Mouse (Mus musculus) limb, embryonic 10.5 days (tissue): Measurements from ENCODE around the gene Krt31. TPM values are rescaled to one million over a fixed set of nuclear protein-coding genes. Genes with fewer than 3 reads are reported as not detected.

Source experiments
- DNase-seq: peaks from one replicate; pipeline ENCODE4 v3.0.0-alpha.2; 2017; ENCODE audit warnings: low spot score
- H3K27ac ChIP-seq: fragments of 300-500 bp; sonication (generic); 2 replicates; pipeline ENCODE4 v1.5.1; 2016; ENCODE audit warnings: mild to moderate bottlenecking
- H3K27me3 ChIP-seq: fragments of 300-500 bp; sonication (generic); 2 replicates; pipeline ENCODE4 v1.6.1; 2016; ENCODE audit warnings: low read depth, mild to moderate bottlenecking; ENCODE audit not compliant: poor library complexity, severe bottlenecking
- H3K36me3 ChIP-seq: fragments of 300-500 bp; sonication (generic); 2 replicates; pipeline ENCODE4 v1.6.1; 2016; ENCODE audit warnings: mild to moderate bottlenecking, moderate library complexity
- H3K4me1 ChIP-seq: fragments of 300-500 bp; sonication (generic); 2 replicates; pipeline ENCODE4 v1.6.1; 2016
- H3K4me3 ChIP-seq: fragments of 300-500 bp; sonication (generic); 2 replicates; pipeline ENCODE4 v1.5.1; 2016; ENCODE audit warnings: mild to moderate bottlenecking, moderate library complexity
- H3K9me3 ChIP-seq: fragments of 300-500 bp; sonication (generic); replicated peaks from 2 replicates; pipeline ENCODE4 v1.6.1; 2016; ENCODE audit warnings: mild to moderate bottlenecking
- WGBS: fragments of 180-500 bp; shearing (Covaris S2); methylation state at CpG from one replicate; pipeline ENCODE4 v1.1.7; 2016; 5-methylcytosine and 5-hydroxymethylcytosine counted together
- polyA plus RNA-seq: library from polyadenylated mRNA; unstranded; fragments of >200 nt; fragmentation: Nextera tagmentation; extraction: Ambion mirVana; gene quantifications from 2 replicates; pipeline ENCODE4 v1.2.1, GENCODE M21; 2016

Gene Krt31
- polyA plus RNA-seq, result not detected in 2 replicates

- Histone ChIP-seq H3K36me3 (no peaks in the 10 kb centered on the region), H3K9me3 (no peaks in the 10 kb centered on the region), H3K27ac (no peak within 1 kb of the TSS), H3K4me1 (no peaks in the 10 kb centered on the region), H3K4me3 (no peak within 1 kb of the TSS), H3K27me3 (no peaks in the 10 kb centered on the region)
- no peak for DNase-seq
- 90% methylated on average over 3 of the region's 3 CpGs for WGBS
Measured at GRCm38 (mm10) chr11:100050451-100050850, at the start of gene Krt31. Gene Krt31, minus strand, starts transcription at chr11:100050551.

GRCm38 (mm10) chr11:100097819-100098218 is 47.5 kb upstream of the Krt31 start:
- no peak overlapping the region for H3K4me3 ChIP-seq
- H3K4me1 ChIP-seq, result peaks cover 24% of the 10 kb centered on the region
- WGBS, result 78% methylated on average over 9 of the region's 9 CpGs
- H3K36me3 ChIP-seq, result no peaks in the 10 kb centered on the region
- no peak for DNase-seq
- no peak overlapping the region for H3K27ac ChIP-seq
- no peaks in the 10 kb centered on the region for H3K27me3 ChIP-seq
- H3K9me3 ChIP-seq, result no peaks in the 10 kb centered on the region

GRCm38 (mm10) chr11:100096141-100096540 is 45.8 kb upstream of the Krt31 start, which contains the start of gene Krt35:
Gene Krt35, minus strand, starts transcription at chr11:100096241.
- no peaks in the 10 kb centered on the region for H3K36me3 ChIP-seq
- peak within 1 kb of the TSS; percentile 25; the same call in 1 of the 2 replicates for H3K27ac ChIP-seq
- H3K4me3 ChIP-seq, result no peak within 1 kb of the TSS
- H3K27me3 ChIP-seq, result no peaks in the 10 kb centered on the region
- 58% methylated on average over 9 of the region's 9 CpGs for WGBS
- no peak for DNase-seq
- peaks cover 23% of the 10 kb centered on the region for H3K4me1 ChIP-seq
- H3K9me3 ChIP-seq, result no peaks in the 10 kb centered on the region

GRCm38 (mm10) chr11:100088378-100089025 is 38.2 kb upstream of the Krt31 start:
- DNase-seq, result no peak
- 74% methylated on average over 7 of the region's 7 CpGs for WGBS
- no peak overlapping the region for H3K4me3 ChIP-seq
- no peak overlapping the region for H3K27ac ChIP-seq
- no peaks in the 10 kb centered on the region for H3K4me1 ChIP-seq
- no peaks in the 10 kb centered on the region for H3K27me3 ChIP-seq
- no peaks in the 10 kb centered on the region for H3K9me3 ChIP-seq
- no peaks in the 10 kb centered on the region for H3K36me3 ChIP-seq

GRCm38 (mm10) chr11:100087861-100088260 is 37.5 kb upstream of the Krt31 start, which contains the start of gene Krt32:
Gene Krt32, minus strand, starts transcription at chr11:100088226.
- 93% methylated on average over 10 of the region's 10 CpGs for WGBS
- DNase-seq, result no peak
- H3K4me3 ChIP-seq, result no peak within 1 kb of the TSS
- H3K27ac ChIP-seq, result no peak within 1 kb of the TSS
- H3K4me1 ChIP-seq, result no peaks in the 10 kb centered on the region
- no peaks in the 10 kb centered on the region for H3K9me3 ChIP-seq
- H3K36me3 ChIP-seq, result no peaks in the 10 kb centered on the region
- H3K27me3 ChIP-seq, result no peaks in the 10 kb centered on the region

GRCm38 (mm10) chr11:100073873-100074272 is 23.5 kb upstream of the Krt31 start:
- no peaks in the 10 kb centered on the region for H3K36me3 ChIP-seq
- WGBS, result 77% methylated on average over 1 of the region's 1 CpGs
- DNase-seq, result no peak
- H3K9me3 ChIP-seq, result no peaks in the 10 kb centered on the region
- no peak overlapping the region for H3K4me3 ChIP-seq
- H3K27ac ChIP-seq, result no peak overlapping the region
- H3K27me3 ChIP-seq, result no peaks in the 10 kb centered on the region
- no peaks in the 10 kb centered on the region for H3K4me1 ChIP-seq

- no peak for DNase-seq
- H3K4me1 ChIP-seq, result no peaks in the 10 kb centered on the region
- H3K27ac ChIP-seq, result no peak overlapping the region
- no peak overlapping the region for H3K4me3 ChIP-seq
- no peaks in the 10 kb centered on the region for H3K27me3 ChIP-seq
- WGBS, result 84% methylated on average over 17 of the region's 17 CpGs
- no peaks in the 10 kb centered on the region for H3K36me3 ChIP-seq
- H3K9me3 ChIP-seq, result no peaks in the 10 kb centered on the region
Measured at GRCm38 (mm10) chr11:100067293-100068036, 17.1 kb upstream of the Krt31 start.

GRCm38 (mm10) chr11:100066236-100067010 is 16.1 kb upstream of the Krt31 start:
- Histone ChIP-seq H3K27me3 (no peaks in the 10 kb centered on the region), H3K9me3 (no peaks in the 10 kb centered on the region), H3K27ac (no peak overlapping the region), H3K36me3 (no peaks in the 10 kb centered on the region), H3K4me3 (no peak overlapping the region), H3K4me1 (no peaks in the 10 kb centered on the region)
- no peak for DNase-seq
- 89% methylated on average over 12 of the region's 12 CpGs for WGBS

GRCm38 (mm10) chr11:100058875-100059274 is 8.5 kb upstream of the Krt31 start:
- H3K4me1 ChIP-seq, result no peaks in the 10 kb centered on the region
- DNase-seq, result no peak
- no peaks in the 10 kb centered on the region for H3K27me3 ChIP-seq
- H3K4me3 ChIP-seq, result no peak overlapping the region
- WGBS, result 75% methylated on average over 8 of the region's 8 CpGs
- no peak overlapping the region for H3K27ac ChIP-seq
- H3K36me3 ChIP-seq, result no peaks in the 10 kb centered on the region
- H3K9me3 ChIP-seq, result no peaks in the 10 kb centered on the region

- Histone ChIP-seq H3K27ac (no peak overlapping the region), H3K36me3 (no peaks in the 10 kb centered on the region), H3K4me1 (no peaks in the 10 kb centered on the region), H3K9me3 (no peaks in the 10 kb centered on the region), H3K4me3 (no peak overlapping the region), H3K27me3 (no peaks in the 10 kb centered on the region)
- no peak for DNase-seq
- 78% methylated on average over 9 of the region's 9 CpGs for WGBS
Measured at GRCm38 (mm10) chr11:100055686-100056655, 5.6 kb upstream of the Krt31 start.

GRCm38 (mm10) chr11:100047193-100047592 is 3.2 kb downstream of the Krt31 start:
- no peaks in the 10 kb centered on the region for H3K4me1 ChIP-seq
- no peaks in the 10 kb centered on the region for H3K36me3 ChIP-seq
- WGBS, result 91% methylated on average over 2 of the region's 2 CpGs
- H3K9me3 ChIP-seq, result no peaks in the 10 kb centered on the region
- no peak for DNase-seq
- no peak overlapping the region for H3K4me3 ChIP-seq
- no peaks in the 10 kb centered on the region for H3K27me3 ChIP-seq
- no peak overlapping the region for H3K27ac ChIP-seq

GRCm38 (mm10) chr11:100046303-100046866 is 4.0 kb downstream of the Krt31 start:
- no peak for DNase-seq
- no peaks in the 10 kb centered on the region for H3K9me3 ChIP-seq
- no peaks in the 10 kb centered on the region for H3K36me3 ChIP-seq
- H3K27me3 ChIP-seq, result no peaks in the 10 kb centered on the region
- no peaks in the 10 kb centered on the region for H3K4me1 ChIP-seq
- H3K4me3 ChIP-seq, result no peak overlapping the region
- 84% methylated on average over 6 of the region's 6 CpGs for WGBS
- no peak overlapping the region for H3K27ac ChIP-seq
